Mouse (Mus musculus) stomach, embryonic 16.5 days (tissue): ENCODE results near the gene Supt3. TPM values are rescaled to one million over a fixed set of nuclear protein-coding genes. Genes with fewer than 3 reads are reported as not detected.

Experiments used
- ATAC-seq: fragments of 200-750 bp; cut with Nextera tagmentation; 2 replicates; pipeline ENCODE4 v1.8.0; 2017; ENCODE audit warnings: moderate number of reproducible peaks, moderate TSS enrichment; ENCODE audit not compliant: insufficient read depth, low FRiP score
- H3K27ac ChIP-seq: fragments of 300-500 bp; sonication (generic); 2 replicates; pipeline ENCODE4 v1.5.1; 2014; ENCODE audit warnings: low read length
- H3K27me3 ChIP-seq: fragments of 300-500 bp; sonication (generic); 2 replicates; pipeline ENCODE4 v1.6.1; 2014; ENCODE audit warnings: low read length, control low read depth, mixed read lengths; ENCODE audit not compliant: control insufficient read depth, insufficient read depth
- H3K36me3 ChIP-seq: fragments of 300-500 bp; sonication (generic); 2 replicates; pipeline ENCODE4 v1.6.1; 2014; ENCODE audit warnings: low read length; ENCODE audit not compliant: control insufficient read depth, insufficient read depth
- H3K4me1 ChIP-seq: fragments of 300-500 bp; sonication (generic); 2 replicates; pipeline ENCODE4 v1.6.1; 2014; ENCODE audit warnings: low read length, control low read depth, mixed read lengths; ENCODE audit not compliant: control insufficient read depth, insufficient read depth
- H3K4me2 ChIP-seq: fragments of 300-500 bp; sonication (generic); 2 replicates; pipeline ENCODE4 v1.6.1; 2014; ENCODE audit warnings: low read depth, low read length, mixed read lengths
- H3K4me3 ChIP-seq: fragments of 300-500 bp; sonication (generic); replicated peaks from 2 replicates; pipeline ENCODE4 v1.5.1; 2014; ENCODE audit warnings: mild to moderate bottlenecking, low read length
- H3K9ac ChIP-seq: fragments of 300-500 bp; sonication (generic); 2 replicates; pipeline ENCODE4 v1.6.1; 2014; ENCODE audit warnings: low read length
- H3K9me3 ChIP-seq: fragments of 300-500 bp; sonication (generic); replicated peaks from 2 replicates; pipeline ENCODE4 v1.6.1; 2016; ENCODE audit warnings: low read length, control low read depth; ENCODE audit not compliant: control insufficient read depth
- WGBS: fragments of 180-500 bp; shearing (Covaris S2); extraction: QIAGEN DNeasy Blood & Tissue Kit; methylation state at CpG from one replicate; pipeline ENCODE4 v1.1.7; 2014; 5-methylcytosine and 5-hydroxymethylcytosine counted together
- polyA plus RNA-seq: library from polyadenylated mRNA; unstranded; fragments of >200 nt; fragmentation: Nextera tagmentation; extraction: Ambion mirVana; gene quantifications from 2 replicates; pipeline ENCODE4 v1.2.1, GENCODE M21; 2015

The Supt3 gene
- polyA plus RNA-seq, 1 experiment from 2014 or later = 17.4 TPM

- Histone ChIP-seq H3K9me3 (no peaks in the 10 kb centered on the region), H3K4me3 (no peak overlapping the region), H3K9ac (no peak overlapping the region), H3K4me2 (no peak overlapping the region), H3K27me3 (no peaks in the 10 kb centered on the region), H3K4me1 (peaks cover 16% of the 10 kb centered on the region; the same call in 1 of the 2 replicates), H3K36me3 (no peaks in the 10 kb centered on the region), H3K27ac (no peak overlapping the region)
- 68% methylated on average over 7 of the region's 7 CpGs for WGBS
- no peak for ATAC-seq
Observed at GRCm38 (mm10) chr17:45068321-45068720, 291.4 kb downstream of the Supt3 start.

GRCm38 (mm10) chr17:45072495-45073347, 295.8 kb downstream of the Supt3 start:
- Histone ChIP-seq H3K27ac (no peak overlapping the region), H3K4me2 (no peak overlapping the region), H3K4me3 (no peak overlapping the region), H3K9me3 (no peaks in the 10 kb centered on the region), H3K9ac (no peak overlapping the region), H3K4me1 (0 out of 2 replicates have a peak, but pooled peaks cover 5% of the 10 kb centered on the region), H3K36me3 (no peaks in the 10 kb centered on the region), H3K27me3 (no peaks in the 10 kb centered on the region)
- 64% methylated on average over 7 of the region's 7 CpGs for WGBS
- ATAC-seq = no peak

DNA sequence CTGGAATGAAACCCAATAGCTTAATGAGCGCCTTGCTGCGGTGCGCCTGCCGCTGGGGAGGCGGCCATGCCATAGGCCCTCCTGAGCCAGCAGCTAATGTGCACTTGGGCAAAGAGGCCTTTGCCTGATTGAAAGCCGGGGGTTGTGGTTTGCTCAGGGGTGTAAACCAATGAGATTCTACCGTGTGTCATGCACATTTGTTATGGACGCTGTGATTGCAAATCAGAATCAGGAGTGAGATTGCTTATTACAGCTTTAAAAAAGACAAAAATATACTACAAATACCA, 296.3 kb downstream of the Supt3 start:
- 0 out of 2 replicates have a peak, but pooled peaks cover 5% of the 10 kb centered on the region for H3K4me1 ChIP-seq
- H3K9ac ChIP-seq = no peak overlapping the region
- WGBS = 92% methylated on average over 8 of the region's 8 CpGs
- no peak for ATAC-seq
- H3K4me2 ChIP-seq = no peak overlapping the region
- no peak overlapping the region for H3K27ac ChIP-seq
- no peak overlapping the region for H3K4me3 ChIP-seq
- no peaks in the 10 kb centered on the region for H3K36me3 ChIP-seq
- H3K9me3 ChIP-seq = no peaks in the 10 kb centered on the region
- H3K27me3 ChIP-seq = no peaks in the 10 kb centered on the region

GRCm38 (mm10) chr17:45073779-45074178, 296.8 kb downstream of the Supt3 start:
- no peaks in the 10 kb centered on the region for H3K36me3 ChIP-seq
- 0 out of 2 replicates have a peak, but pooled peaks cover 5% of the 10 kb centered on the region for H3K4me1 ChIP-seq
- H3K4me2 ChIP-seq = no peak overlapping the region
- H3K4me3 ChIP-seq = no peak overlapping the region
- no peak overlapping the region for H3K9ac ChIP-seq
- no peak overlapping the region for H3K27ac ChIP-seq
- 91% methylated on average over 3 of the region's 3 CpGs for WGBS
- ATAC-seq = no peak
- no peaks in the 10 kb centered on the region for H3K27me3 ChIP-seq
- H3K9me3 ChIP-seq = no peaks in the 10 kb centered on the region

GRCm38 (mm10) chr17:45076951-45077350, 300.0 kb downstream of the Supt3 start:
- Histone ChIP-seq H3K4me1 (0 out of 2 replicates have a peak, but pooled peaks cover 5% of the 10 kb centered on the region), H3K36me3 (no peaks in the 10 kb centered on the region), H3K27ac (no peak overlapping the region), H3K4me3 (no peak overlapping the region), H3K27me3 (no peaks in the 10 kb centered on the region), H3K9ac (no peak overlapping the region), H3K9me3 (no peaks in the 10 kb centered on the region), H3K4me2 (no peak overlapping the region)
- ATAC-seq = no peak
- 76% methylated on average over 4 of the region's 4 CpGs for WGBS

DNA sequence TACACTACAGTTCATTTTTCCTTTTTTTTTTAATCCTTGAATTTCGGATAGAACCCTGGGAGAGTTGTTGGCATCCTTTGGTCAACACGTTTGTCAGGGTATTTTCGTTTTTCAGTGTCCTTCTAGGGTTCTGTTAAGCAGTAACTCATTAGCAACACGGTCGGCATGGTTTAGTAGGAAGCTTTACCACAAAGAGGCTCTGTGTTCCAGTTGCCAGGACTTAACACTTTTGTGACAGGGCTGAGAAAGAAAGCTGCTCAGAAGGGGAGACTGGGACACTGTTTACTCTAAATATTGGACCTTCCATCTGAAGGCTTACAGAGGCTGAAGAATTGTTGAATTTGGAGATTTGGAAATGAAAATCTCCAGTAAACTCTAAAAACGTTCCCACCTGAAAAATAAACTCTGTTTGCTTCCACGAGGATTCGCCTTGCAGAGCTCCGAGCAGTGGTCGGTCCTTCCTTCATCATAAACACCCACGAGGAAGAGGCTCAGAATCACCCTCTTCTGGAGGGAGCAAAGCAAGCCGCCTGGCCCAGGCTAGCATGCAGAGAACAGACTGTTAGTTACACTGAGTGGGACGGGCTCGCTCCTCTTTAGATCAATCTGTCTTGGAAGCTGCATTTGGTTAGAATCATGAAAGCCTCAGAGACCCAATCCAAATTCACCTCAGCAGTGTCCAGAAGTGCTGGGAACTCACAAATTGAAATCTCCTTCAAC, 301.1 kb downstream of the Supt3 start:
- Histone ChIP-seq H3K9me3 (no peaks in the 10 kb centered on the region), H3K4me3 (no peak overlapping the region), H3K4me2 (peak overlapping the region; percentile 1; the same call in 1 of the 2 replicates), H3K27ac (no peak overlapping the region), H3K36me3 (no peaks in the 10 kb centered on the region), H3K27me3 (no peaks in the 10 kb centered on the region), H3K9ac (no peak overlapping the region), H3K4me1 (0 out of 2 replicates have a peak, but pooled peaks cover 5% of the 10 kb centered on the region)
- WGBS = 47% methylated on average over 14 of the region's 14 CpGs
- no peak for ATAC-seq

DNA sequence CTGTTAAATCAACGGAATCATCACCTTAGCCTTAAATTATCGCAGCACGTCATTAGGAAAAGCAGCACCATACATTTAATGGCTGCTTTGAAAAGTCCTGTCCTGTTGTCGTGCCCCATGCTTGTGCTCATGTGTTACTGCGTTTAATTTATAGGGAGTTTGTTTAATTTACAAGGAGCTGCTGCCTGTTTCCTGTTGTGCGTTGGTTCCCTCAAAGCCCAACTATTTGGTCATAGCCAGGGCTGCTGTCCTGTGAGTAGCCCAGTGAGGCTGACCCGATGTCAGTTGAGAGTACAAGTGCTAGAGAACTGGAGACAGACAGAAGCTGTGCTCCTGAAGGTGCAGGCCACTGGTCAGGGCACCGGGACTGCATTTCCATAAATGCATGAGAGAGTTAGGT, 304.6 kb downstream of the Supt3 start:
- Histone ChIP-seq H3K4me2 (no peak overlapping the region), H3K27me3 (no peaks in the 10 kb centered on the region), H3K9me3 (no peaks in the 10 kb centered on the region), H3K4me1 (0 out of 2 replicates have a peak, but pooled peaks cover 7% of the 10 kb centered on the region), H3K27ac (no peak overlapping the region), H3K36me3 (no peaks in the 10 kb centered on the region), H3K4me3 (no peak overlapping the region), H3K9ac (no peak overlapping the region)
- ATAC-seq = no peak
- 62% methylated on average over 8 of the region's 8 CpGs for WGBS

GRCm38 (mm10) chr17:45081955-45082475, 305.1 kb downstream of the Supt3 start:
- 42% methylated on average over 8 of the region's 8 CpGs for WGBS
- no peak overlapping the region for H3K9ac ChIP-seq
- H3K36me3 ChIP-seq = no peaks in the 10 kb centered on the region
- no peak overlapping the region for H3K27ac ChIP-seq
- H3K4me2 ChIP-seq = no peak overlapping the region
- no peak for ATAC-seq
- H3K9me3 ChIP-seq = no peaks in the 10 kb centered on the region
- H3K27me3 ChIP-seq = no peaks in the 10 kb centered on the region
- H3K4me3 ChIP-seq = no peak overlapping the region
- 0 out of 2 replicates have a peak, but pooled peaks cover 9% of the 10 kb centered on the region for H3K4me1 ChIP-seq

DNA sequence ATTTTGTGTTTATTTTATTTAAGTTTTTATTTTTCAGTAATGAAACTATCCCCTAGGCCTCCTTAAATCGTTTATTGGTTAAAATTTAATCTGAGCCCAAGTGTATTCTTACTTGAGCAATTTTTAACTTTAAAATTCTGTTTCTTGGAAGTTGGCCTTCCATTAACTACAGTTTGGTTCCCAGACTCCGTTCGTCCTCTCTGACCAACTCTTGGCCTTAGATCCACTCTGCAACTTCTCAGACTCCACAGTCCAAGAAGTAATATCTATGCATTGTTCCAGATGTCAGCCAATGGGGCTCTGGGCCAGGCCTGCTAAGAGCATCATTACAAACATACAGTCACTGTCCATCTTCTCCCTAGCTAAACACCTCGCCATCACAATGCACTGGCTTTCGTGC, 309.4 kb downstream of the Supt3 start:
- H3K36me3 ChIP-seq = no peaks in the 10 kb centered on the region
- ATAC-seq = no peak
- WGBS = 75% methylated on average over 5 of the region's 5 CpGs
- no peak overlapping the region for H3K4me3 ChIP-seq
- H3K4me1 ChIP-seq = 0 out of 2 replicates have a peak, but pooled peaks cover 4% of the 10 kb centered on the region
- H3K27me3 ChIP-seq = no peaks in the 10 kb centered on the region
- H3K27ac ChIP-seq = no peak overlapping the region
- no peak overlapping the region for H3K4me2 ChIP-seq
- H3K9ac ChIP-seq = no peak overlapping the region
- no peaks in the 10 kb centered on the region for H3K9me3 ChIP-seq
